Mouse (Mus musculus) adrenal gland, postnatal 25 days (tissue): Measurements from ENCODE around the gene Ewsr1. TPM values are rescaled to one million over a fixed set of nuclear protein-coding genes. Genes with fewer than 3 reads are reported as not detected.

Experiments
- DNase-seq: peaks from one replicate; pipeline ENCODE4 v3.0.0; 2021; ENCODE audit warnings: mixed read lengths
- long read RNA-seq: library from polyadenylated mRNA; stranded (forward); transcript quantifications from one replicate; pipeline ENCODE4 v2.0.0, GENCODE M21; 2021
- total RNA-seq: library from RNA; stranded (reverse); gene quantifications from 2 replicates; pipeline ENCODE4 v1.2.3, GENCODE M21; 2021

Gene Ewsr1
- total RNA-seq: 361 and 374 TPM in 2 replicates
- long read RNA-seq, transcript Ewsr1-203 (17 exons, 2,588 nt): major isoform, 165 of 339 reads
- long read RNA-seq, partial matches to known transcripts: 39 of 339 reads
- long read RNA-seq, other reads (novel, unspliced or antisense): 131 of 339 reads

GRCm38 (mm10) chr11:5098736-5099542, at the start of gene Ewsr1, which contains the start of gene Rhbdd3:
Gene Ewsr1 (minus strand): TSS chr11:5099266.
Gene Rhbdd3 (plus strand): TSS chr11:5098926.
- DNase-seq: peak; percentile 98

DNA sequence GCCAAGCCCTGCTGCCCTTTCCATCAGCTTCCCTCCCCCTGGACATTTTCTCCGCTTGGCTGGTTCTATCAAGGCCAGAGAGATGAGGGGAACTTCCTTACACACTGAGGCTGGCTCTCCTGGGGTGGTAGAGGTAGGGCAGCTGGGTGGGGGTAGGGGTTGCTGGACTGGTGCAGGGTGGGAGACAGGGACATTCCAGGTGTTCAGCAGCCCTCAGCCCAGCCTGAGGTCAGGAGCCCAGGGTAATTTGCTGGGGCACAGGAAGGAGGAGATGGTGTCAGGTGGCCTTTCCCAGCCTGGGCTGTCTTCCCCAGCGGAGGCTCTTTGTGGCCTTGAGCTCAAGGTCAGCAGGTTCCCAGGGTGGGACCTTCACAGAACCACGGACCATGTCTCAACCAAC, 46.5 kb upstream of the Ewsr1 start:
- DNase-seq: no peak

- no peak for DNase-seq
These were observed 42.9 kb upstream of the Ewsr1 start for GRCm38 (mm10) chr11:5141965-5142364.

GRCm38 (mm10) chr11:5141252-5141651, 42.2 kb upstream of the Ewsr1 start:
- no peak for DNase-seq

GRCm38 (mm10) chr11:5140619-5141018, 41.6 kb upstream of the Ewsr1 start:
- peak; percentile 84 for DNase-seq

DNA sequence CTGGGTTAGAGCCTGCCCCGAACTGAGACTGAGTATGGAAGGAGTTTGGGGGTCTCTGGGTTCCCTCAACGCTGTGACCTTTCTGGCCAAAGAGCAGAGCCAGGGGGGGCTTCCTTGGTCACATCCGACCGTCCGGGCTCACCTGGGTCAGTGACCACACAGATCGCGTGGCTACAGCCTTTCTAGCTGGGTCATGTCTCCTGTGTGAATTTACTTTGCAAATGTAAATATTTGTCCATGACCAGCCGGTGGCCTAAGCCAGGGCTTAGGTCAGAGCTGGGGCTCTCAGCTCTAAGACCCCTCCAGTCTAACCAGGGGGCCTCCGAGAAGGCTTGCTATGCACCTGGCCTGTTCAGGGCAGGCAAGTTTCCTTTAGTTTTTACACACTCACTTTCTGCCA, 40.3 kb upstream of the Ewsr1 start:
- no peak for DNase-seq

GRCm38 (mm10) chr11:5138642-5139041, 39.6 kb upstream of the Ewsr1 start:
- no peak for DNase-seq

GRCm38 (mm10) chr11:5135914-5136313, 36.8 kb upstream of the Ewsr1 start:
- no peak for DNase-seq

DNA sequence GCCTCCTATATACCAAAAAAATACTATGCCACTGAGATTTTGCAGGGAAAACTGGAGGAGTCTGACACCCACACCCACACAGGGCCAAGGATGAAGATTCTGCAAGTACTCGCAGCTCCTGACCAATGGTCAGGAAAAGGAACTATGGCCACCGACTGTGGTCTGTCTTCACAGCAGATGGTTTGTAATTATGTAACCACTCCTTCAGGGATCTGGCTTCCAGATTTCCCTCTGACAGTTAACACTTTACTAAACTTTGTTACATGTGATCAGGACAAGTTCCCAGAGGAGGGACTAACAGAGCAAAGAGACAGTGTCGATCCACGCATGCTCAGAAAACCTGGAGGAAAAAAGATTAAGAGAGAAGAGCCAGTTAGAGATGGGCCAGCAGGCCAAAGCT, 33.7 kb upstream of the Ewsr1 start:
- no peak for DNase-seq

- no peak for DNase-seq
These were observed 31.1 kb upstream of the Ewsr1 start for GRCm38 (mm10) chr11:5130111-5130665.

DNA sequence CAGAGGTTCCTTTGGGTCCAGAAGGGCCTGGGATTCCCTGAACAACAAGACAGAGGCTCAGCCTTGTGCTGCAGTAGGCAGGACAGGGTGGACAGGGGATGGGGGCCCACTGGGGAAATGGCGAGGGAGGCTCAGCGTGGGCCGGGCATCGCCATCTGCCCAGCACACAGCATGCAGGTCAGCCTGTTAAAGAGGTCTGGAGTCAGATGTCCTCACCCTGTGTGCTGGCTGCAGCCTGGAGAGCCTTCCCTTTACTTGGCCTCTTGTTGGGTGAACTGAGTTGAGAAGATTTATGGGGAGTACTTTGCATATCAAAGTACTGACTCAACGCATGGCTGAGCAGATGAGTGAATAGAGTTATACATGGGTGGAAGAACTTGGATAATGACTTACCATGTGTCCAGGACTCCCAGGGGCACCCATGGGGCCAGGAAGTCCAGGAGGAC, 30.0 kb upstream of the Ewsr1 start:
- no peak for DNase-seq

- DNase-seq: no peak
These were observed 26.6 kb upstream of the Ewsr1 start for GRCm38 (mm10) chr11:5125713-5126112.

- DNase-seq: peak; percentile 83
These were observed 16.0 kb upstream of the Ewsr1 start for GRCm38 (mm10) chr11:5114931-5115581.

GRCm38 (mm10) chr11:5113645-5114044, 14.6 kb upstream of the Ewsr1 start:
- DNase-seq: no peak

GRCm38 (mm10) chr11:5109441-5109840, 10.4 kb upstream of the Ewsr1 start:
- no peak for DNase-seq

- no peak for DNase-seq
These were observed 5.0 kb upstream of the Ewsr1 start for GRCm38 (mm10) chr11:5103986-5104509.

- DNase-seq: no peak
These were observed 3.3 kb upstream of the Ewsr1 start for GRCm38 (mm10) chr11:5102384-5102783.

DNA sequence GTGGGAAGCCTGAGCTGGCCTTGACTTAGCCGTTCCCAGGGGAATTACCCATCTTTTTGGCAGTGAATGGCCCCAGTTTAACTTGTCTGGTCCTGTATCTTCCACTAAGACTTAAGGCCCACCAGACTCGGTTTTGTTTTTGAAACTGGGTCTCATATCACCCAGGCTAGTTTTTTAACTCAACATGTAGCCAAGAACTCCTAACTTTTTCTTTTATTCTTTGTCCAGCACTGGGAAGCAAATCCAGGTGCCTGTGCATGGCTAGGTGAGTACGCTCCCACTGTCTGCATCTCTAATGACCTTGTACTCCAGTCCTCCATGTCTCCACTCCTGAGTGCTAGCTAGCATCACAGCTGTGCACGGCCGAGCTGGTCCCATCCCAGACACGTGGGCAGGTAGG, 2.6 kb upstream of the Ewsr1 start:
- DNase-seq: no peak

DNA sequence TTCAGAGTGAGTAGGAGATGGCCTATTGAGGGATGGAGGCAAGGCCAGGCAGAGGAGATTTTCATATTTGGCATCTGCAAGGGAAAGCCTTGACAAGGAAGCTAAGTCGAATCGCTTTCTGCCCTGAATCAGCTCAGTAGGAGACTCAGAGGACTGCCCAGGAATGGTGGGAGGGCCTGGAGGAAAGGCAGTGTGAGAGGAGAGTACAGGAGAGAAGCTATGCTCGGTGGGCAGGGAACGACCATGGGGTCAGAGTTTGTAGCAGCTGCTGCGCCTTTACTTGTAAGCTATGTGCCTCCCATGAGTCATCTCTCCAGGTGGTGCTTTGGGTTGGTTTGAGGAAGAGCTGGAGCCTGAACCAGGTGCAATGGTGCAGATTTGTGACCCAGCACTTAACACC, 1.7 kb upstream of the Ewsr1 start:
- no peak for DNase-seq

- DNase-seq: no peak
These were observed 1.2 kb upstream of the Ewsr1 start for GRCm38 (mm10) chr11:5100283-5100682.

- peak; percentile 83 for DNase-seq
These were observed 614 bp upstream of the Ewsr1 start for GRCm38 (mm10) chr11:5099576-5100183.

- peak; percentile 42 for DNase-seq
These were observed 881 bp downstream of the Ewsr1 start for GRCm38 (mm10) chr11:5098035-5098735.
